Mouse (Mus musculus) urinary bladder, adult 2 months (tissue): ENCODE measurements around the gene Zfp382. TPM values are rescaled to one million over a fixed set of nuclear protein-coding genes. Genes with fewer than 3 reads are reported as not detected.
A peak's percentile ranks its signal among the peaks of the same experiment; 100 is the strongest.
"Not testable (repeated sequence)": the region's sequence is repeated elsewhere in the genome, so short reads cannot be mapped to it uniquely, and the experiment has no call there.

Experiments used
- DNase-seq: peaks from one replicate; pipeline ENCODE4 v3.0.0; 2022; ENCODE audit warnings: low spot score
- polyA plus RNA-seq: library from polyadenylated mRNA; depleted of rRNA; stranded (reverse); fragments of >200 nt; gene quantifications from 2 replicates; pipeline ENCODE4 v1.2.3, GENCODE M21; 2012; rRNA removed

Gene Zfp382
- polyA plus RNA-seq, result 2.6 and 3.0 TPM in 2 replicates

DNA sequence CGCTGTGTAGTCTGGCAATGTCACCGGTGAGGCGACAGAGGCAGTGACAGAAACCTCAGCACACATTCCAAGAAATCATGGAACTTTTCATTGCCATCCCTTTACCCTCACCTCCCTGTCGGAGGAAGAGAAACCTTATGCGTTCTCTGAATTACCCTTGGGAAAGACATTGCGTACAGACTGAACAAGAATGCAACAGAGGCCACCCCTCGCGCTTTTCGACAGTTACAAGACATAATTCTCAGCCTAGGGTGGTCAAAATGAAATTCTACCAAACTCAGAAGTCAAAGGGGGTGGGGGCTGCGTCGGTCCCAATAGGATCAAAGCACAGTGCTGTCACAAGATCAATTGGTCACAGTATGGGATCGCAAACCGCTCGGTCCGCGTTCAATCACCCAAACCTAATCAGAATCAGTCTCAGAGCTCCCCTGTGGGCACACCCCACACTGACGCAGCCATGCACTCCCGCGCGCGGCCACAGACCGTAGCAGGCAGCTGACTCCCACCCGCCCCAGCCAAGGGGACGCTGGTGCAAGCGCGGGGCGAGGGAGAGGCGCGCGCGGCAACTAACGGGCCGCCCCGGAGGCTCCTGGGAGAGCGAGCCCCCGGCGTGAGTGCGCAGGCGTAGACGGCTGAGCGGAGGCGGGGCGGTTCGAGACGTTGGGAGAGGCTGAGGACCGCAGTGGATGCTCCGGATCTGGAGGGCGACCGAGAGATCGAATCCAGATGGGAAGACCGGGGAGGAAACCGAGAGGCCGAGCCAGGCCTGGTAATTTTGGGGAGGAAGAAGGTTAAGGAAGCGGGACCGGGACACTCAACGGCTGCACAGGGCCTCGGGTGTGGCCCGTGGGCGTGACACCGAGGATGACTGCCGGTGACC is at the start of gene Zfp382:
Gene Zfp382 (plus strand): TSS at position 635 of the 880 bp plus-strand sequence.
- peak; percentile 73 for DNase-seq

DNA sequence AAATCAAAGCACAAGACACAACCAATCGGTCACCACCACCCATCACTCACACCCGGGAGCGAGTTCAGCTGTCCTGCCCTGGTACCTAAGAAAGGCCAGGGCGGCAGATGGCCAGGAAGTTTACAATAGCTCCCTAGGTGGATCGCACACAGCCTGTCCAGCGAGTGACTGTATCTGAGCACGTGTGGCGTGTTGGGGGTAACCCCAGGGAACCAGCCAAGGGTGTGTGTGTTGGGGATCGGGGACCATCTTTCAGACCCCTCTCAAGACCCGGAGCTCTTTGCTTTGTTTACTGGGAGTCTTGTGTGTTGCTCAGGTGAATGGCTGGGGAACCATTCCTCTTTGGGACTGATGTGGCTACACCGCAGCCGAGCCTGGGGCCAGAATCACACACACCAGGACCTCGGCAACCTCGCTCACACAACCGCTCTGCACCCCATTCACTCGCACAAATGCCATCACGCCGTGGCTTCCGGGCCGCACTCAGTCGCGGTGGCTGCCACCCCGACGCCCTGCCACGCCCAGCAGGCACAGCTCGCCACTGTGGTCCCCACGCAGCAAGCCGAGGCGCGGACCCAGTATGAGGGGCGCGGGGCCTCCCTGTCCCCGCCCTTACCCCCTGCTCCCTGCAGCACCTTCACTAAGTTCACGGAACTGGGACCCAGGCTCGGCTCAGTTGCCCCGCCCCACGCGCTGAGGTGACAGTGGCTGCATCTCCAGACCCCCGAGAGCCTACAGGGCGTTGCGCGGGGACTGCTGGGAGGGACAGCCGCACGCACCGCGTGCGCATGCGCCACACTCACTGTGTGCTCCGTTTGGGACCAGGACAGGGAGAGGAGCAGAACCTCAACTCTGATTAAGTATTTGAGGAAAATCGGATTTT is 49.4 kb upstream of the Zfp382 start, which contains the start of gene Zfp82:
Gene Zfp82 (minus strand): TSS at position 755 of the 883 bp plus-strand sequence.
- peak; percentile 67 for DNase-seq

DNA sequence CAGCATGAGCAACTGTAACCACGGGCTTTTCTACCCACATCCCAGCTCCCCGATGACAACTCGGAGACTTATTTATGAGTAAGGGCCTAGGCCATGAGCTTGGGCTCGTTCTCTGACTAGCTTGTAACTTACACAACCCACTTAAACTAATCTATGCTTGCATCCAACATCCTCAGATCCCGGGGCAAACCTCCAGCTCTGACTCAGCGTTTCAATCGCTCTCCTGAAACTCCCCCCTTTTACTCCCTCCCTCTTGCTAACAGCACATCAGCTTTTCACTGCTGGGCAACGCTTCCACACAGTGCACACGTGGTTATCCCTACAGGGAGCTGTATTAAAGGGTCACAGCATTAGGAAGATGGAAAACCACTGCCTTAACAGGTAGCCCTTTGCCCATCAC is 35.2 kb upstream of the Zfp382 start:
- no peak for DNase-seq

DNA sequence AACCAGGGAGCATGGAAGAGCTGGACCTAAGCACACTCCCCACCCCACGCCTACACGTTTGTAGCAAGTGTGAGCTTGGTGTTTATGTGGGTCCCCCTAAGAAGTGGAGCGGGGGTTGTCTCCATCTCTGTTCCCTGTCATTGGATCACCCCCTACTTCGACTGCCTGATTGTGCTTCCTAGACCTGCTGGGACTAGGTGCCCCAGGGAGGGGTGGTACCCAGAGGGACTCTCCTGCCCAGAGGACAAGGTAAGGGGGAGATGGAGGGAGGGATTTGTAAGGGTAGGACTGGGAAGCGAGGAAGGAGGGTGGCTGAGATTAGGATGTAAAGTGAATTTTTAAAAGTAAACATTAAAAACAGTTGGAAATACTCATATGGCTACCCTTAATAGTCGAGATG is 32.3 kb upstream of the Zfp382 start:
- no peak for DNase-seq

DNA sequence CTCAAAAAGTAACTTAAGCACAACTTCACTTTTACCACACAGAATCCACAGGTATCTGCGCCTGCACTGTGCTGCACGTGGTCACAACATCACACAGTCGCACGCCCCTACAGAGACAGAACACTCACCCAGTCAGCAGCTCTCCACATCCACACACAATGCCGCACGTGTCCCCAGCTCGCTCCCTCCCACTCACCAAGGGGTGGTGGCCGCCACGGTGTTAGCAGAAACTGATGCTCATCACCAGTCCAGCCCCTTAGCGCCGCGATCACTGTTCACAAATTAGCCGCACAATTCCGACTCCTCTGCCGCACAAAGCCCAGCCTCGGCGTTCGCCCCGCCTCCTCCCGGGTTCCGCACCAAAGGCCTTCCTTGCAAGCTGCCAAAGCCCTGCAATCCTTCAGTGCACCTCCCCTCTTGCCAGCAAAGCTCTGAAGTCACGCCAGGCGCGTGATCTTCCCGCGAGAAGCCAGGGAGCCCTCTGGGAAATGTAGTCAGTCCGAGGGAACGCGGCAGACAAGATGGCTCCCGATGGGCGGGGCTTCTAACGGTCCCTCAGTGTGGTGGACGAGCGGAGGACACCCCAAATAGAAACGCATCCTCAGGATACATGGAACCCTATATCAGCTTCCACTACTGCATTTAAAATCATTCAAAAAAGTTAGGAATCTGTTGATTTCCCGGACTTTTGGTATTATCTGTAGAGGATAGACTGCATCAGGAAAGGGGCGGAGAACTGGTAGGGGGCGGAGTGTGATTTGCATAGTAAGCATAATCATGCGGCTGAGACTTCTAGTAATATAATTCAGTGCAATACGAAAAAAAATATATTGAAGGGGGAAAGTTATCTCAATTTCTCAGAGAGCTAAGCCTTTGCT is 31.4 kb upstream of the Zfp382 start, which contains the start of the genes Gm26920 and Zfp566:
Gene Gm26920 (minus strand): TSS at position 319 of the 878 bp plus-strand sequence.
Gene Zfp566 (minus strand): TSS at position 436 of the 878 bp plus-strand sequence.
- DNase-seq, result peak; percentile 88

DNA sequence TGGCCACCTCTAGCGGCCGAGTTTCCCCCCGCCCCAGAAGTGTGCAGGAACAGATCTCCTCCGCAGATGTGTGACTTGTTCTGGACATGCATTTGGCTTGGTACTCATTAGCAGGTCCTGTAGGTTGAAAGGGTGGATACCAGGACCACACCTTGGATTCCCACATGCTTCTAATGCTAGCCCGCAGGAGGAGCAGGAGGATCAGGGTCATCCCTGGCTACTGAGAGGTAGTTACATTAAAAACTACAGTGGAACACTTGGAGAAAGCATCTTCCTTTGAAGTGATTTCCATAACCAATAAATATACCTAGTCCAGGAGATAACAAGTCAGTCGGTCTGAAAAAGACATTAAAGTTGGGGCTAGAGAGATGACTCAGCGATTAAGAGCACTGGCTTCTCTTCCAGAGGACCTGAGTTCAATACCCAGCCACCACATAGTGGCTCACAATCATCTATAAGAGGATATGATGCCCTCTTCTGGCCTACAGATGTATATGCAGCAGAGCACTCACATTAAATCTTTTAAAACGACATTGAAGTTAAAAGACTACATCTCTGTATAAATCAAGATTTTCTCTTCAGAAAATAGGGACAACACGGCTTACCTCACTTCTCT is 30.7 kb upstream of the Zfp382 start:
- no peak for DNase-seq

DNA sequence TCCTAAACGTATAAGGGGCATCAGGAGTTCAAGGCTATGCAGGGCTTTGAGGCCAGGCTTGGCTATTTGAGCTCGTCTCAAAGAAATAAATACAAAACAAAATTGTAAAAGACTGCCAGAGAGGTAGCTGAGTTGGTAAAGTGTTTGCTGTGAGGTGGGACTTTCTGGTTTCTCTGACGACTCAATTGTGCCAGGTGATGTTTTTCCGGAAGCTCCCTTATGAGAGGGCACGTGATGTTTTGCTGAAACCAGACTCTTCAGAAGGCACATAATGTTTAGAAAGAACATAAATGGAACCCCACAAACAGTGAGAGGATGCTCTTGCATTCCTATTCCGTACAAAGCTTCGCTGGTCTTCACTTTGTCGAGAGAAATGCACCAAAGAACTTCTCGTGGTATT is 29.1 kb upstream of the Zfp382 start:
- DNase-seq, result no peak

DNA sequence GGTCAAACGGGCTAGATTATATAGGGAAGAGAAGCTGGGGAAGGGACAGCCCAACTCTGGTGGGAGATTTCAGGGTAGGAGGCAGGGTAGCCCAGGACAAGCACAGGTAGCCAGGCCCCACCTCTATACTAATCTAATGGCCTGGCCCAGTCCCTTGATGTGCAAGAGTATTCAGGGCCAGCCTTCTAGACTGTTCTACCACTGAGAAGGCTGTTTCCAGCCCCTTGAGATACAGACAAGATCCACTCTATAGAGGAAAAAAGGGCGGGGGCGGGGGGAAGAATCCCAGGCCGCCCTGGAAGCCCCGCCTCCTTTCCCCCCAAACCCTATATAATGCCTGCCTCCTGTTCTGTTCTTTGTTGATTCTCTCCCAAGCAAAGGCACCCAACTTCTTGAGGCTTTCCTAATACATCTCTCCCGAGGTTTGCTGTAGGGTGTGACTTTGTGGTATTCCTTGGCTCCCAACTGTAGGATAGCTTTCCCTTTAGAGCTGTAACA is 27.8 kb upstream of the Zfp382 start:
- no peak for DNase-seq

DNA sequence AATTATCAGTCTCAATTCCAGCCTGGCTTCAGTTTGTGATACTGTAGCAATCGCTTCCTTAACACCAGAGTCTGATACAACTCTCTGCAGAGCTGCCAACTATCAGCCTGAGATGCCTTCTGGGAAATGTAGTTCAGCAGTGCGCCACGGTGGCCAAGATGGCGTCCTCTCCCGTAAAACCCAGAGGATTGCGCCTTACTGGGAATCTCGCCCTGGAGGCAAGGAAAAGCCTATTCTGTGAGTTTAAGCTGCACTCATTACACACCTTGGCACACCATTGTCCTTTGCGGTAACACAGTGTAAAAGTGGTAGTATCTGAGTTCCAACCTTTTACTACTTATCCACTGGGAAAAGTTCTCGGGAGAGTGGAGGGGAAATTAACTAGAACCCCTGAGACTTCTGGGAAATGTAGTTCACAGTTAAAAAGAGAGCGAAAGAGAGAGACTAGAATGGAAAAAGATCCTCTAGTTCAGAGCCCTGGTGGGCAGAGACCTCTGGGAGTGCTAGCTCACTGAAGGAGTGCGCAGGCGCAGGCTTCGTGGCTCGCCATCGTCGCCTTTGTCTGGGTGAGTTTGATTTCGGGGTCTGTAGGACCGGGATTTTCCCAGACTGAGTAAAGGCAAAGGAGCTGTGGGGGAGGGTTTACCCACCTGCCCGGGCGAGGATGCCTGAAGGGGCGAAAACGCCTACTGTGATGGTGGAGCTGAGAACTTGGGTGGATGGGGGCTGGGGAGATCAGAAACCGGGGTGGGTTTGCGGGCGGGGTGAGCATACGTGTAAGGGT is 26.9 kb upstream of the Zfp382 start, which contains the start of gene Zfp260:
Gene Zfp260 (plus strand): TSS at position 132 of the 784 bp plus-strand sequence.
- DNase-seq, result peak; percentile 76

DNA sequence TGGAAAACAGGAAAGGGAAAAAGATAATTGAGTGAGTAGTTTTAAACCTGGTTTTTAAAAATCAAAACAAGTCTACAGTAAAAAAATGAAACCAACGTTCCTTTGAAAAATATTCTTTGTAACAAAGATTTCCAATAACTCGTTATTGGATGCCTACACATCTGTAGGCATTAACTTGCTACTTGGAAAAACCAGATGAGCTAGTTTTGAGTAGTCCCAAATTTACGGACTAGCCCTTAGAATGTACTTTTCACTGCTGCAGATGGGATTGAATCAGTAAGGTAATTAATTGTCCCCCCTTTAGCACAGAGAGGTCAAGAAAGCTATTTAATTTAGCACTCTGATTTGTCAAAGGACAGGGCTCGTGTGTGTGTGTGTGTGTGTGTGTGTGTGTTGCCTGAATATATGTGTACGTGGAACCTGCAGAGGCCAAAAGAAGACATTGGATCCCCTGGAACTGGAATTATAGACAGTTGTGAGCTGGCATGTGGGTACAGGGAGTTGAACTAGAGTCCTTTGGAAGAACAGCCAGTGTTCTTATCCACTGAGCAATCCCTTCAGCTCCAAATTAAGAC is 26.1 kb upstream of the Zfp382 start:
- DNase-seq, result no peak

DNA sequence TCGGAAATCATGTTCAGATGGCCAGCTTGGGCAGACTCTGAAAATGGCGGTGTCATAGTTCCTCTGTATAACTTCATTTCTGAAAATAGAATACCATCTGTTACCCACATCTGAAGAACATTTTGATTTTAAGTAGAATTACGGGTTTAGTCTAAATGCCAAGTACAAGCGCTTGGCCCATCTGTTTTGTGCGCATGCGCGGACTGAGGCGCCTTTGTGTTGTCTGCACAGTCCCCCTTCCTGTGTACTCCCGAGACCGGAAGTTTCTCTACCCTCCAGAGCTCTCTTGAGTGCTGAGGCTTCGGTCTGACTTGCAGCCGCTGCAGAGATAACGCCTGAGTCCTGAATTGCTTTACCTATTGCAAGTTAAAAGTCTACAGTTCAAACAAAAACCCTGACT is 22.4 kb upstream of the Zfp382 start:
- DNase-seq, result no peak

DNA sequence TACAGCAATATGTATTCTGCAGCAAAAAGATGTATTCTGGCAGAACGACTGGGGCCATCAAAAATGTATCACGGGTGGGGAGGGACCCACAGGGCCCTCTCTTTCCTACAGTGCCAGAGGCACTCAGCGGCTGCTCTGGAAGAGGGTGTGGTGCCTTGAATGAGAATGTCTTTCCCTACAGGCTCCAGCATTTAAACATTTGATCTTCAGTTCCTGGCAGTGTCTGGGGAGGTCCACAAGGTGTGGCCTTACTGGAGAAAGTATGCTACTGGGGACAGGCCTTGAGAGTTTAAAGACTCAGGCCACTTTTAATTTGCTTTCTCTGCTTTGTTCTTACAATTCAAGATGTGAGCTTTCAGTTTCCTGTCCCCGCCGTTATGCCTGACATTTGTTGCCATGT is 5.7 kb upstream of the Zfp382 start:
- DNase-seq, result no peak

DNA sequence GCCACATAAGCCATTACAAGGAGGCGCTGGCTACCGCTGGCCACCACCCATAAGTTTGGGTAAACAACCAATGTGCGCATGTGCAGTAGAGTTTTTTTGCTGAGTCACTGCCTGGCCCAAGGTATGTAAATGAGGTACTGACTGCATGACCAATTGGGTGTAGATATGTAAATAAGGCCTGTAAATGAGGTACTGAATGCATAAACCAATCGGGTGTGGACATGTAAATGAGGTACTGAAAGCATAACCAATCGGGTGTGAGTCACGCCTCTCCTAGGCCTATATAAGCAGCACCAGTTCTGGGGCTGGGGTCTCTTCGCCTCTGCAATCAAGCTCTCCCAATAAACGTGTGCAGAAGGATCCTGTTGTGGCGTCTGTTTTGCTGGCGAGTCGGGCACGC is 3.8 kb upstream of the Zfp382 start:
- DNase-seq, result not testable (repeated sequence)

DNA sequence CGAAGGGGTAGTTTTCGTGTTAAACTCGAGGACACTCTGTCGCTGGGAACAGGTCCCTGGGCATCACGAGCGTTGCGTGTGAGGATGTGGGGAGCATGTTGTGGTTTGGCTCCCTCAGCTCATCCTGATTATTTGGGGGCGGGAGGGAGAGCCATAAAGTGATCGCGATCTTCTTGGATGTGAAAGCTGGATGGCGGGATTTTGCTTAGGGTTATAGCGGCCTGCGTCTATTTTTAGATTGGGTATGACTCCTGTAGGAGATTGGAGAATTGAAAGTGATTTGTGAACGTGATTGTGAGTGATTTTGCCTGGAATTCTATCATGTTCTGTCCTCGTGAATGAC is 417 bp downstream of the Zfp382 start:
- DNase-seq, result no peak

DNA sequence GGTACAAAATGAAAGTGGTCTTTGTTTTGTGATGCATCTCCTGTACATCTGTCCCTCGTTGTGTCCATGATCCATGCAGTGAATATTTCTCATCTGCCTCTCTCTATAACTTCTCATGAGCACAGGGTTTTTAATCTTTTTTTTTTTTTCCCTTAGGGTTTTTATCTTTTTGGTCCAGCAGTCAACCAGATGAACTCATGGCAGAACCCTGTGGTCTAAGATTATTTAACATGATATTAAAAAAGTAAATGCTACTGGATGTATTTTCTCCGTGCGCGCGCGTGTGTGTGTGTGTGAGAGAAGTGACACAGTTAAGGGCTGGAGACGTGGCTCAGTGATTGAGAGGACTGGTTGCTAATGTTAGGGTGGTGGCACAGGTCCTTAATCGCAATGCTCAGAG is 8.2 kb downstream of the Zfp382 start:
- DNase-seq, result no peak

DNA sequence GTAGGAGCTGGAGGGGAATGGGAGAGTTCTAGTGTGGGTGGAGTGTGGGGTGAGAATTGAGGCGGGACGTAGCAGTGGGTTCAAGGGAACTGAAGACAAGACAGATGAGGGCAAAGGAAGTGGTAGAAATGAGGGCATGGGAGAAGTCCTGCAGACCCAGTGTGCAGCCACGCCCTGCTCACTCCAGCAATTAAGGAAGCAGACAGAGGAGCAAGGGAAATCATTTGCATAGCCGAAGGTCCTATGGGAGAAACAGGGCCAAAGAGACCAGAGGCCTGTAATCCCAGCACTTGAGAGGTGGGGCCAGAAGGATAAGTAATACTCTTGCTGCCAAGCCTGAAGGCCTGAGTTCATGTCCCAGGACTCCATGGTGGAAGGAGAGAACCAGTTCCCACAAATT is 10.7 kb downstream of the Zfp382 start:
- DNase-seq, result no peak

DNA sequence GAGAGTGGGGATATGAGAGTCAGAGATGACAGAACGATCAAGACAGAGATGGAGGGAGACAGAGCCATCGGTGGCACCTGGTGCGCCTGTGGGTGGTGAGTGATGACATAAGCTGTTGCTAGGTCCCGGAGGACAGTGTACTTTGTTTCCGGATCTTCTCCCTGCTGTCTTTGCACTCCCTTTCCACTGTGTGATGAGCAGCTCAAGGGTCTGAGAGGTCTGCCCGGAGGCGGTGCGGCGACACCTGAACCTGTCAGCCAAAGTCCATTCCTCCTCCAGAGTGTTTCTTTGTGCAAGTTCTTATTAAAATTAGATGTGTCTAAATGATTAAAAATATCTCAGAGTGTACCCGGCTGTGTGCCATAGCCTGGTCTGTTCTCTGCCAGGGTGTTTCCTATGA is 15.1 kb downstream of the Zfp382 start:
- DNase-seq, result no peak

DNA sequence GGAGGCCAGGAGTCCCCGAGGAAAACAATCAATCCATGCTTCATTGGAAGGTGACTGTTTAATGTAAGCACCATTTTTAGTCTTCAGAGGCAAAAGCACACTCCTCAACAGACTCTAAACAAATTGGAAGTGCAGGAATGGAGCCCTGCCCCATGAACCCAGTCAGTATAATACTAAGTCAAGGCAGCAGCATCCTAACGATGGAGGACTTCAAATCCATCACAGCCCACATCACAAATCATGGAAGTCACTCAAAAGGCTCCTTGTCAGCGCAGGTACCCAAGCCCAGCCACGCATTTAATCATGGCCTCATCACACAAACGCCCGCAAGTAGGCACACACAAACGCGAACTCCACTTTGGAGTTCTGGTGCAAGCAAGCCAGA is 21.4 kb downstream of the Zfp382 start:
- no peak for DNase-seq

DNA sequence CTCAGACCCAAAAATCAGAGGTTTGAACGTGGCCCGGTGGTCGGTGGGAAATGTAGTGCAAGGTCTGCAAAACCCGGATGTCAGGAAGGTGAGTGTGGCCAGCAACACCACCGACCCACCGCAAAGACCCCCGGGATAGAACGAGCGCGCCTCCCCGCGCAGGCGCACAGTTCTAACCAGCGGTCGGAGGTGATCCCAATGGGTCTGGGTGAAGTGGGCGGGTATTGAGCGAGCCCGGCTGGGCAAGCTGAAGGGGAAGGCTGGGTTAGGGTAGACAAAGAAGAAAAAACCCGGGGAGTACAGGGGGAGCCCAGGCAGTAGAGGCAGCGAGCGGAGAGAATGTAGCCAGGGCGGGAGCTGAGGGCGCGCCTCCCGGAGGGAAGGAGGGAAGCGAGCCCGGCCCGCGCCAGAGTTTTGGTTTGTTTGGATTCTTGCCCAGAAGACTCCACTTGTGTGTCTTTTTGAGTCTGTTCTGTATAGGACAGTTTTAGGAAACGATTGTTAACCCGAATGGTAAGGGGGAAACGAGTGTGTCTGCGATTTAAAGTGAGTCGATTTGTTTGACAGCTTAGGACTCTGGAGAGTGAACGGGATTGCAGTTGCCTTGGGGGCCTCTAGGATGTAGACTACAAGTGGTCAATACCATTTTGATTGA is 21.9 kb downstream of the Zfp382 start:
- no peak for DNase-seq
